Mouse (Mus musculus) inflammation-experienced regulatory T-cells, adult 16 weeks (primary cell): ENCODE data around the gene Slc38a3. TPM values are rescaled to one million over a fixed set of nuclear protein-coding genes. Genes with fewer than 3 reads are reported as not detected.

Experiments used
- polyA plus RNA-seq: library from polyadenylated mRNA; unstranded; fragments of 100-300 nt; shearing (Covaris generic); gene quantifications from one replicate; pipeline ENCODE4 v1.2.1, GENCODE M21; 2017

Gene Slc38a3
- polyA plus RNA-seq = not detected

GRCm38 (mm10) chr9:107669480-107669945 is at the start of gene Slc38a3:
Slc38a3 (minus strand) TSS chr9:107669530.

GRCm38 (mm10) chr9:107709697-107710483 is 40.6 kb upstream of the Slc38a3 start, which contains the start of gene Sema3f:
Sema3f (minus strand) TSS chr9:107710475.

GRCm38 (mm10) chr9:107679501-107679900 is 10.2 kb upstream of the Slc38a3 start, which contains the start of gene Gnat1:
Gnat1 (minus strand) TSS chr9:107679712.

GRCm38 (mm10) chr9:107635279-107636028 is 33.9 kb downstream of the Slc38a3 start, which contains the start of gene Gnai2:
Gnai2 (minus strand) TSS chr9:107635367.

GRCm38 (mm10) chr9:107608741-107609432 is 60.4 kb downstream of the Slc38a3 start, which contains the start of gene Sema3b:
Sema3b (minus strand) TSS chr9:107609229.

Other genes starting within 250 kb of the Slc38a3 start
- 63.5 TPM for gene Tmem115, start 135.6 kb downstream of the Slc38a3 start, polyA plus RNA-seq
- gene Cyb561d2, start 127.3 kb downstream of the Slc38a3 start, polyA plus RNA-seq = 62.6 TPM
- 68.1 TPM for gene Nprl2, start 127.3 kb downstream of the Slc38a3 start, polyA plus RNA-seq
- gene Zmynd10, start 122.2 kb downstream of the Slc38a3 start, polyA plus RNA-seq = 4.1 TPM
- gene Rassf1, start 118.0 kb downstream of the Slc38a3 start, polyA plus RNA-seq = 91.3 TPM
- gene Tusc2, start 106.3 kb downstream of the Slc38a3 start, polyA plus RNA-seq = 13.4 TPM
- gene Hyal2, start 101.6 kb downstream of the Slc38a3 start, polyA plus RNA-seq = 17.7 TPM
- gene Hyal1, start 92.6 kb downstream of the Slc38a3 start, polyA plus RNA-seq = 6.9 TPM
- 26.1 TPM for gene Naa80, start 90.6 kb downstream of the Slc38a3 start, polyA plus RNA-seq
- 0.85 TPM for gene Hyal3, start 88.7 kb downstream of the Slc38a3 start, polyA plus RNA-seq
- gene Ifrd2, start 81.9 kb downstream of the Slc38a3 start, polyA plus RNA-seq = 24.9 TPM
- not detected for gene Sema3b, start 60.3 kb downstream of the Slc38a3 start, polyA plus RNA-seq
- gene Gnai2, start 34.2 kb downstream of the Slc38a3 start, polyA plus RNA-seq = 327 TPM
- gene Gnat1, start 10.2 kb upstream of the Slc38a3 start, polyA plus RNA-seq = 0.77 TPM
- gene Sema3f, start 40.9 kb upstream of the Slc38a3 start, polyA plus RNA-seq = not detected
- gene Rbm5, start 101.5 kb upstream of the Slc38a3 start, polyA plus RNA-seq = 360 TPM
- gene Rbm6, start 203.7 kb upstream of the Slc38a3 start, polyA plus RNA-seq = 137 TPM
- gene Mon1a, start 218.6 kb upstream of the Slc38a3 start, polyA plus RNA-seq = 28.1 TPM
- gene Mst1r, start 237.3 kb upstream of the Slc38a3 start, polyA plus RNA-seq = not detected